Mouse (Mus musculus) lung, embryonic 16.5 days (tissue): Measurements from ENCODE around the gene Tcf7l2. TPM values are rescaled to one million over a fixed set of nuclear protein-coding genes. Genes with fewer than 3 reads are reported as not detected.

ENCODE experiments used
- ATAC-seq: fragments of 200-750 bp; cut with Nextera tagmentation; 2 replicates; pipeline ENCODE4 v1.8.0; 2017; ENCODE audit warnings: low read depth, mild to moderate bottlenecking, moderate library complexity
- H3K27ac ChIP-seq: fragments of 300-500 bp; sonication (generic); 2 replicates; pipeline ENCODE4 v1.5.1; 2014; ENCODE audit warnings: mild to moderate bottlenecking, control low read depth, low read length
- H3K27me3 ChIP-seq: fragments of 300-500 bp; sonication (generic); 2 replicates; pipeline ENCODE4 v1.6.1; 2014; ENCODE audit warnings: low read depth, low read length, mixed read lengths; ENCODE audit not compliant: control insufficient read depth, insufficient read depth
- H3K36me3 ChIP-seq: fragments of 300-500 bp; sonication (generic); 2 replicates; pipeline ENCODE4 v1.6.1; 2014; ENCODE audit warnings: low read length; ENCODE audit not compliant: control insufficient read depth, insufficient read depth
- H3K4me1 ChIP-seq: fragments of 300-500 bp; sonication (generic); replicated peaks from 2 replicates; pipeline ENCODE4 v1.6.1; 2014; ENCODE audit warnings: low read length, mixed read lengths; ENCODE audit not compliant: control insufficient read depth, insufficient read depth
- H3K4me2 ChIP-seq: fragments of 300-500 bp; sonication (generic); 2 replicates; pipeline ENCODE4 v1.6.1; 2014; ENCODE audit warnings: low read depth, low read length, control low read depth
- H3K4me3 ChIP-seq: fragments of 300-500 bp; sonication (generic); 2 replicates; pipeline ENCODE4 v1.5.1; 2014; ENCODE audit warnings: mild to moderate bottlenecking, low read length, control low read depth
- H3K9ac ChIP-seq: fragments of 300-500 bp; sonication (generic); 2 replicates; pipeline ENCODE4 v1.6.1; 2014; ENCODE audit warnings: low read length, control low read depth
- H3K9me3 ChIP-seq: fragments of 300-500 bp; sonication (generic); 2 replicates; pipeline ENCODE4 v1.6.1; 2016; ENCODE audit warnings: low read length; ENCODE audit not compliant: control insufficient read depth
- WGBS: fragments of 180-500 bp; shearing (Covaris S2); extraction: QIAGEN DNeasy Blood & Tissue Kit; methylation state at CpG from one replicate; pipeline ENCODE4 v1.1.7; 2014; 5-methylcytosine and 5-hydroxymethylcytosine counted together
- polyA plus RNA-seq: library from polyadenylated mRNA; unstranded; fragments of >200 nt; fragmentation: Nextera tagmentation; extraction: Ambion mirVana; gene quantifications from 2 replicates; pipeline ENCODE4 v1.2.1, GENCODE M21; 2015

The Tcf7l2 gene
- polyA plus RNA-seq, result 41.0 and 50.7 TPM in 2 replicates

DNA sequence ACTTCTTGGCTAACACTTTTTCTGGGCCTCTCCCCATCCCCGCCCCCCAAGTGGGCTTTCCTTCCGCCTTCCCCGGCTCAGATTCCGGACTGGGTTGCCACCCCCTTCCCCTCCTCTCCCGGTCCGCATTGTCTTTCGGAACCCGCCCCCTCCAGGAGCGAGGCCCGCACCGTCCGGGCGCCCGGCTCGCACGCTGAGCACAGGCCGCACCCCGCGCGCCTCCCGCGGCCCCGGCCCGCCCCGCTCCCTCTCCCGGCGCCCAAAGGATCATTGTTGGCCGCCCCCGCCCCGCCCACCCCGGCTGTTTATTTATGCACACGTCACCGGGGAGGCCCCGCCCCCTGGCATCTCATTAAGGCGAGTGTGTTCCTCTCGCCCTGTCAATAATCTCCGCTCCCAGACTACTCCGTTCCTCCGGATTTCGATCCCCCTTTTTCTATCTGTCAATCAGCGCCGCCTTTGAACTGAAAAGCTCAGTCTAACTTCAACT is at the start of gene Tcf7l2:
TSS of gene Tcf7l2 (plus strand) at position 382 of the 490 bp plus-strand sequence.
- no peaks in the 10 kb centered on the region for H3K27me3 ChIP-seq
- peak; percentile 92 for ATAC-seq
- H3K4me2 ChIP-seq, result peak within 1 kb of the TSS; percentile 72
- H3K36me3 ChIP-seq, result no peaks in the 10 kb centered on the region
- peak within 1 kb of the TSS; percentile 82 for H3K9ac ChIP-seq
- peaks cover 19% of the 10 kb centered on the region for H3K4me1 ChIP-seq
- peak within 1 kb of the TSS; percentile 96 for H3K27ac ChIP-seq
- no peaks in the 10 kb centered on the region for H3K9me3 ChIP-seq
- WGBS, result 0% methylated on average over 34 of the region's 42 CpGs
- peak within 1 kb of the TSS; percentile 66 for H3K4me3 ChIP-seq

DNA sequence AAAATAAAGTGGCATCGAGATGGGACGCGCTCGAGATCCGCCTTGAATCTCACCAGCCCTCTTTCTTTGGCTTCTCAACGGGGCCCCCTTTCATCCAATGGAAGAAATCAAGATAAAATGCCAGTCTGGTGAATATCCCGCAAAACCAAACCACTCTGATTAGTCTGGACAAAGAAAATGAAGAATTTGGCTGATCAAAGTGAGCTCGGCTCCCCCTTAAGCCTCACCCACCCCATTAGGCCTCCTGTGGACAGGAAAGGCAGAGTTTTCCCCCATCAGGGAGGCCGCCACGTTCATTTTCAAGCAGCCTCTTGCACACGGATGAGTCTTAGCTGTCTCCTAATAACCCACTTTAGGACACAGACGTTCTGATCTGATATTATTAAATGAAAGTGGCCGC is 47.0 kb upstream of the Tcf7l2 start:
- Histone ChIP-seq H3K27ac (no peak overlapping the region), H3K4me1 (no peaks in the 10 kb centered on the region), H3K4me2 (no peak overlapping the region), H3K36me3 (no peaks in the 10 kb centered on the region), H3K9me3 (no peaks in the 10 kb centered on the region), H3K4me3 (no peak overlapping the region), H3K27me3 (no peaks in the 10 kb centered on the region), H3K9ac (no peak overlapping the region)
- WGBS, result 34% methylated on average over 13 of the region's 13 CpGs
- no peak for ATAC-seq

DNA sequence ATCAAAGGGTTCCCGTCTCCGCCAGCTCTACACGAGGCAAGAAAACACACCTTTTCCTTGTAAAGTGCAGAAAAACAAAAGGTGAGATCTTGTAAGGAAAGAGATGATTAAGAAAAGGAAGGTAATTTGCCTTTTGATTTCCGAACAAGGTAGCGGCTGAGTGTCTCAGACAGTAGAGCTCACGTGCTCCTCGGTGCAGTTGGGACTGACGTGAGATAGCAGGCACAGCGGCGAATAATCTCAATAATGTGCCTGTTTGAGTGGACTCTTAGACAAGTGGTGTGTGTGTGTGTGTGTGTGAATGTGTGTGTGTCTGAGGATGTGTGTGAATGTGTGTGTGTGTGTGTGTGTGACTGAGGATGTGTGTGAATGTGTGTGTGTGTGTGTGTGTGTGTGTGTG is 46.2 kb upstream of the Tcf7l2 start:
- Histone ChIP-seq H3K4me3 (no peak overlapping the region), H3K9ac (no peak overlapping the region), H3K36me3 (no peaks in the 10 kb centered on the region), H3K4me2 (no peak overlapping the region), H3K4me1 (peaks cover 1% of the 10 kb centered on the region; the same call in 1 of the 2 replicates), H3K27me3 (no peaks in the 10 kb centered on the region), H3K9me3 (no peaks in the 10 kb centered on the region), H3K27ac (no peak overlapping the region)
- ATAC-seq, result no peak
- WGBS, result 47% methylated on average over 10 of the region's 10 CpGs

DNA sequence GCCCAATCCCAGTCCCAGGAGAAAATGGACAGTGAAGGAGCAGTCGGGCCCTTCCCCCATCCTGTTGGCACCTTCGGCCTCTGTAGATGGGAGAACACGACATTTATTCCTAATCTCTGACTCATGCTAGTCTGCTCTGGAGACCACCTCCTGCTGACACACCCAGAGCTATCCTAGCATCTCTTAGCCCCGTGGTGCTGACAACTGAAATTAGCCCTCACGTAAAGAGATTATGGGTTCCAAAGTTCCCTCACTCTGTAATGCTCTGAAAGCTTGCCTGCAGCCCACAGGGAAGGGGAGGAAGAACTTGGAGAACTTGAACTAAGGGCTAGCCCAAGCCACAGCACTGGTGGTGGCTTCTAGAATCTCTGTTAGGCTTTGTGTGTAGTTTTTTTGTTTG is 42.7 kb upstream of the Tcf7l2 start:
- Histone ChIP-seq H3K36me3 (no peaks in the 10 kb centered on the region), H3K9ac (no peak overlapping the region), H3K9me3 (no peaks in the 10 kb centered on the region), H3K27ac (no peak overlapping the region), H3K4me1 (peaks cover 3% of the 10 kb centered on the region; the same call in 1 of the 2 replicates), H3K4me3 (no peak overlapping the region), H3K27me3 (no peaks in the 10 kb centered on the region), H3K4me2 (no peak overlapping the region)
- ATAC-seq, result no peak
- WGBS, result 65% methylated on average over 5 of the region's 5 CpGs

GRCm38 (mm10) chr19:55700214-55700568 is 41.4 kb upstream of the Tcf7l2 start:
- ATAC-seq, result no peak
- WGBS, result 14% methylated on average over 6 of the region's 6 CpGs
- Histone ChIP-seq H3K4me3 (no peak overlapping the region), H3K9ac (no peak overlapping the region), H3K36me3 (no peaks in the 10 kb centered on the region), H3K4me1 (peaks cover 3% of the 10 kb centered on the region; the same call in 1 of the 2 replicates), H3K27ac (no peak overlapping the region), H3K4me2 (no peak overlapping the region), H3K9me3 (no peaks in the 10 kb centered on the region), H3K27me3 (no peaks in the 10 kb centered on the region)

- 16% methylated on average over 11 of the region's 11 CpGs for WGBS
- Histone ChIP-seq H3K9me3 (no peaks in the 10 kb centered on the region), H3K27me3 (no peaks in the 10 kb centered on the region), H3K36me3 (no peaks in the 10 kb centered on the region), H3K4me1 (peaks cover 3% of the 10 kb centered on the region; the same call in 1 of the 2 replicates), H3K4me3 (no peak overlapping the region), H3K27ac (no peak overlapping the region), H3K4me2 (no peak overlapping the region), H3K9ac (no peak overlapping the region)
- no peak for ATAC-seq
Observed at GRCm38 (mm10) chr19:55700569-55701282, 40.9 kb upstream of the Tcf7l2 start.

- Histone ChIP-seq H3K4me3 (no peak overlapping the region), H3K27me3 (no peaks in the 10 kb centered on the region), H3K4me2 (no peak overlapping the region), H3K36me3 (no peaks in the 10 kb centered on the region), H3K4me1 (peaks cover 3% of the 10 kb centered on the region; the same call in 1 of the 2 replicates), H3K9me3 (no peaks in the 10 kb centered on the region), H3K27ac (no peak overlapping the region), H3K9ac (no peak overlapping the region)
- no peak for ATAC-seq
- 60% methylated on average over 9 of the region's 9 CpGs for WGBS
Observed at GRCm38 (mm10) chr19:55701283-55701633, 40.4 kb upstream of the Tcf7l2 start.

GRCm38 (mm10) chr19:55702081-55702480 is 39.5 kb upstream of the Tcf7l2 start:
- no peak for ATAC-seq
- WGBS, result 68% methylated on average over 4 of the region's 4 CpGs
- no peak overlapping the region for H3K27ac ChIP-seq

GRCm38 (mm10) chr19:55702716-55703115 is 38.9 kb upstream of the Tcf7l2 start:
- no peak for ATAC-seq
- Histone ChIP-seq H3K4me3 (no peak overlapping the region), H3K9me3 (no peaks in the 10 kb centered on the region), H3K4me1 (peaks cover 3% of the 10 kb centered on the region; the same call in 1 of the 2 replicates), H3K27ac (no peak overlapping the region), H3K9ac (no peak overlapping the region), H3K4me2 (no peak overlapping the region), H3K36me3 (no peaks in the 10 kb centered on the region), H3K27me3 (no peaks in the 10 kb centered on the region)
- 78% methylated on average over 8 of the region's 8 CpGs for WGBS

More at GRCm38 (mm10) chr19:55702081-55702480, 39.5 kb upstream of the Tcf7l2 start:
- Histone ChIP-seq H3K9me3 (no peaks in the 10 kb centered on the region), H3K27me3 (no peaks in the 10 kb centered on the region), H3K4me1 (peaks cover 3% of the 10 kb centered on the region; the same call in 1 of the 2 replicates), H3K9ac (no peak overlapping the region), H3K4me2 (no peak overlapping the region), H3K36me3 (no peaks in the 10 kb centered on the region), H3K4me3 (no peak overlapping the region)
